Mouse (Mus musculus) liver, embryonic 14.5 days (tissue): ENCODE results near the gene Ezr.

ENCODE experiments used
- CTCF ChIP-seq: IDR thresholded peaks from 2 replicates; pipeline ENCODE4 v1.5.1; 2016; ENCODE audit warnings: antibody characterized with exemption, low read depth, control low read depth
- EP300 ChIP-seq: IDR thresholded peaks from 2 replicates; pipeline ENCODE4 v1.6.1; 2016; ENCODE audit warnings: antibody characterized with exemption, low read depth

DNA sequence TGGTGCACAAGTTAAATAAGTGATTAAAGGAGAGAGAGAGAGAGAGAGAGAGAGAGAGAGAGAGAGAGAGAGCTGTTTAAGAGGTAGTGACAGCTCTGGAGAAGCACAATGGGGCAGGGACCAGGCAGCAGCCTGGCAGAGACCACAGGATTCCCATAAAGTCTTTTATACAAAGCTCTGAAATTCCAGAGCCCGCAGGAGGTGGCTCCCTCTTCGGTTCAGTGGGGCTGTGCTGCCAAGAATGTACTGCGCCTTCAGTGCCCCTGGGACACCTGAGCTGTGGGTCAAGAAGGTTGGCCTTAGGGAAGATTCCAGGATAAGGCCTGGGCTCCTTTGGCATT lies 30.2 kb upstream of the Ezr start:
- TF ChIP-seq CTCF: no peak
- TF ChIP-seq EP300: no peak
